Mouse (Mus musculus) megakaryocyte-erythroid progenitor cell, adult 5 weeks (primary cell): Measurements from ENCODE around the gene Tmod2. TPM values are rescaled to one million over a fixed set of nuclear protein-coding genes. Genes with fewer than 3 reads are reported as not detected.

ENCODE experiments used
- polyA plus RNA-seq: library from polyadenylated mRNA; stranded (reverse); fragments of >175 nt; gene quantifications from 2 replicates; pipeline ENCODE4 v1.2.3, GENCODE M21; 2012

Gene Tmod2
- polyA plus RNA-seq: 0.05 TPM in 1 of 2 replicates, not detected in the other

DNA sequence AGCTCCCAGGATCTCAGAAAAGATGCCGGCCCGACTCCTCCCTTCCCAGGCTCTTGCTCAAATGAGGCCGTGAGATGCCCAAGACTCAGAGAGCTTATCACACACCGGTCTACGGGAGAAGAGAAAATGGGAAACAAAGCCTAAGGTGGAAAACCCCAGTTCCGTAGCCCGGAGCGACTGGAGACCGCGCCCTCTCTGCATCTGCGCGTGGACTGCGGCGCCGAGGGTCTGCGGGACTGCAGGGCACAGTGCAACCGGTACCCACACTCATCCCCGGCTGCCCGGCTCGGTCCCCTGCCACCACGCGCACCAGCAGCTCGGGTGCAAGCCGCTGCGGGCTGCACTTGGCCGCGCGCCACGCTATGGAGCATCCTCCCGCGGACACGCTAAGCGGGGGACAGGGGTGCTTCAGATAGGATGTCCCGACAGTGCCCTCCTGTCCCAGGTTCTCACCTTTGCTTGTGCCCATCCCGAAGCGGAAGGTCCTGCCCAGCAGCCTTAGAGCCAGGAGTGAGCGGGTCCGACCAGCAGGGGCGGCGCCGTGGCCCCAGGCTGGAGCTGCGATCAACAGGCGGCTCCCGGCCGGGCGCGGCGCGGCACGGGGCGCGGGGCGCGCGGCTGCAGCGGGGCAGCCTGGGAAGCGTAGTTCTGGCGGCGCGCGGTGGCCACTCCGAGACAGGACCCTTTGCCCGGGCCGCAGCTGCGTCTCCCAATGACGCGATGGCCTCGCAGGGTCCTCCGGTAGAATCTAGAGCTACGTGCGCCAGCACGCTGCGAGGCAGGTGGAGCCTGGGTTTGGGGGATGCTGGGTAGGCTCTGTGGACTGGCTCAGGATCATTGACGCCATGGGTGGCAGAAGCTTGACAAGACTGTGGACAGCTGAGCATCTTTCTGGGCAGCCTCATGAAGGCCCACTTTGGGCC, at the start of gene Tmod2:
Tmod2 (minus strand) TSS at position 755 of the 923 bp plus-strand sequence.

DNA sequence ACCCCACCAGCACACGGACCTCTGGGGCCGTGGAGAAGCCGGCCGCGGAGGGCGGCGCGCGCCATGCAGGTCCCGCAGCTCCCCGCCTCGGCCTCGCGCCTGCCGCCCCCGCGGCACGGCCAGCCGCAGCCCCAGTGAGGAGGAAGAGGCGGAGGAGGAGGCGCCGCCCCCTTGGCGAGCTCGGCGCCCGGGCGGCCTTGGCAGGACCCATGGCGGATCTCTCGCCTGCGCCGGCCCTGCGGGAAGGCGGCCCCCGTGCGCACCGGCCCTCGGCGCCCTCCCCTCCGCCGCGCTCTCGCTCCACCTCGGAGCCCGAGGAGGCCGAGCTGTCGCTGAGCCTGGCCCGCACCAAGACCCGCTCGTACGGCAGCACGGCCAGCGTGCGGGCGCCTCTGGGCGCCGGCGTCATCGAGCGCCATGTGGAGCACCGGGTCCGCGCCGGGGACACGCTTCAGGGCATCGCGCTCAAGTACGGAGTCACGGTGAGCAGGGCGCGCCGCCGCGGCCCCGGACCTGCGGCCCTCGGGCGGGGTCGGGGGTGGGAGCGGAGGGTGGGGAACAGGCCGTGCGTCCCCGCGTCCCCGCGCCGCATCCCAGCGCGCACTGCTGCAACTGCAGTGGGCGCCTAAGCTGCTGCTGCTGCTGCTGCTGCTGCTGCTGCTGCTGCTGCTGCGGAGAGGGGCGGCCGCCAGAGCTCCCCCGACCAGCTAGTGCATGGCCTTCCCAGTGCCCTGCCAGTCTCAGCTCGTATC, 14.6 kb upstream of the Tmod2 start, which contains the start of gene Lysmd2:
Lysmd2 (plus strand) TSS at position 186 of the 752 bp plus-strand sequence.

DNA sequence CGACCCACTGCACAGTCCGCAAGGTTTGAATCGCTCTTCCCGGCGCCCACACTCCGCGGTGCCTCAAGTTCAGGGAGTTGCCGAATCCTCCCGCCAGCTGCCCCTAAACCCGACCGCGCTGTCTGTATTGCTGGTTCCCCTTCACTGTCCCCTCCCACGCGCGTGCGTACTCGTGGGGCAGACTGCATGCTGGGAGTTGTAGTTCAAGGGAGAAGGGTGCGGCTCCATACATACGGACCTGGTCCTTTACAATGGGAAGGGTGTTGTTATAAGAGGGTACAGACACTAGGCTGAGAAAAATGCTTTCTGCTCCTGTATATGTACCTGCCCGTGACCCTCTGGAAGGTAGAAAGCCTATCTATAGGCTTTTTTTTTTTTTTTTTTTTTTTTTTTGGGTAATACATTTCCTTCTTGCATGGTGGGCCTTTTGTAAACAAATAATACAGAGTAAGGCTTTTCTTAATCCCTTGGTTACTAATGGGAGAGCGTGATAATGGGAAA, 51.6 kb downstream of the Tmod2 start, which contains the start of gene Tmod3:
Tmod3 (minus strand) TSS at position 146 of the 501 bp plus-strand sequence.

Other genes with a start within 250 kb of the Tmod2 start
- 23.6 and 26.4 TPM in 2 replicates for gene Mapk6, start 201.3 kb downstream of the Tmod2 start, polyA plus RNA-seq
- 9.4 and 14.8 TPM in 2 replicates for gene Leo1, start 169.8 kb downstream of the Tmod2 start, polyA plus RNA-seq
- gene Tmod3, start 51.7 kb downstream of the Tmod2 start, polyA plus RNA-seq: 11.9 and 13.6 TPM in 2 replicates
- gene Lysmd2, start 14.4 kb upstream of the Tmod2 start, polyA plus RNA-seq: 9.0 and 13.1 TPM in 2 replicates
- gene Scg3, start 72.7 kb upstream of the Tmod2 start, polyA plus RNA-seq: not detected in 2 replicates
- not detected in 2 replicates for gene Bmp5, start 164.0 kb upstream of the Tmod2 start, polyA plus RNA-seq